Mouse (Mus musculus): Measurements from ENCODE around the gene Dync1i1.

DNA sequence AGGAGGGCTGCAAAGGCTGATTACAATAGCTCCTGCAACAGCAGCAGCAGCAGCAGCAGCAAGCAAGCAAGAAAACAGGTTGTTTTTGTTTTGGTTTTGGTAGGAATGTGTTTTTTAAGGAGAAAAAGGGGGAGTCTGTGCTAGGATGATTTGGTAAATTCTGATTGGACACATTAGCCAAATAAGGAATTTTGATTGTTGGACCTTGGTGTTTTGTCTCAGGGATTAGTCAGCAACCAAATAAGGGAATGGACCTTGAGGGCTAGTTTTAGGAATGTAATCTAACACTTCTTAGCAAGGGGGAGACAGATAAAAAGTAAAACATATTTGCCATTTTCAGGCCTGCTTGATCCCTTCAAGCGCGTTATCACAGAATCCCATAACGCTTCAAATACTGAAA, 45.7 kb upstream of the Dync1i1 start:
- TF ChIP-seq CTCF (IDR thresholded peaks at IDR 0.05; ENCODE audit: borderline replicate concordance, insufficient read depth, low read depth, low read length) (no peak), POLR2A (IDR thresholded peaks at IDR 0.05; ENCODE audit: borderline replicate concordance, insufficient read depth, low read length) (no peak)

All from cerebellum, adult 2 months (tissue).